Mouse (Mus musculus) WW6 (cell line): ENCODE measurements around the gene Mapk8ip1.

Experiments used
- DNase-seq: peaks from one replicate; pipeline ENCODE4 v3.0.0-alpha.2; 2013; ENCODE audit warnings: low read depth, low spot score

Mapk8ip1 gene

GRCm38 (mm10) chr2:92401091-92401561, at the start of gene Mapk8ip1:
Gene Mapk8ip1 (minus strand): TSS chr2:92401263.
- no peak for DNase-seq

DNA sequence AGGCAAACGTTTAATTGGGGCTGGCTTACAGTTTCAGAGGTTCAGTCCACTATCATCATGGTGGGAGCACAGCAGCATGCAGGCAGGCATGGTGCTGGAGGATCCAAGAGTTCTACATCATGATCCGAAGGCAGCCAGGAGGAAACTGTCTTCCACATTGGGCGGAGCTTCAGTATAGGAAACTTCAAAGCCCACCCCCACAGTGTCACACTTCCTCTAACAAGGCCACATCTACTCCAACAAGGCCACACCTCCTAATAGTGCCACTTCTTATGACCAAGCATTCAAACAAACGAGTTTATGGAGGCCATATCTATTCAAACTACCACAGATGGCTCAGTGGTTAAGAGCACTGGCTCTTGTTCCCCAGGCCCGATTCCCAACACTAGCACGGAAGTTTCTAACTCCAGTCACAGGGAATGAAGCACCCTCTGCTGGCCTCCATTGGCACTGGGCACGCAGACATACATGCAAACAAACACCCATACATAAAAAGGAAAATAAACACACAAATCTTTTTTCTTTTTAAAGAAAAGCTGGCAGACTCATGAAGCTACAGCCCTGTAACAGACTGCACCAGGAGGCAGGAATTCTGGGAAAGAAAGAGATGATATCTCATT, 46.2 kb upstream of the Mapk8ip1 start:
- no peak for DNase-seq

GRCm38 (mm10) chr2:92446656-92447055, 45.6 kb upstream of the Mapk8ip1 start:
- DNase-seq, result no peak

- DNase-seq, result no peak
These were observed 44.8 kb upstream of the Mapk8ip1 start for GRCm38 (mm10) chr2:92445890-92446289.

- no peak for DNase-seq
These were observed 43.3 kb upstream of the Mapk8ip1 start for GRCm38 (mm10) chr2:92444376-92444775.

DNA sequence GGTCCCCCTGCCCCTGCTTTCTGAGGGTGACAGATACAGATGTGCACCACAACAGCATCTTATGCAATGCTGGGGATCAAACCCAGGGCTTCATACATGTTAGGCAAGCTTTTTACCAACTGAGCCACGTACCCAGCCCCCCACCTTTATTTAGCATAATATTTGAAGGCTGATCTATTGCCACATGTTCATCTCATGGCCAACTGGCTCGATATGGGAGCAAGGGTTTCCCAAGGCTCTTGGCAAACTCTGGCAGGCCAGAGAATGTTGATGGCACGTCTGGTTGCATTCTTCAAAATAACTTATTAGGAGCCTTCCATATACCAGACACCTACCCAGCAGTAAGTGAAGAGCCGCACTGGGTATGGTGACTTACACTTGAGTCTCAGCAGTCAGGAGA, 42.2 kb upstream of the Mapk8ip1 start:
- DNase-seq, result no peak

- DNase-seq, result no peak
These were observed 41.4 kb upstream of the Mapk8ip1 start for GRCm38 (mm10) chr2:92442419-92443001.

GRCm38 (mm10) chr2:92440432-92440831, 39.4 kb upstream of the Mapk8ip1 start:
- no peak for DNase-seq

DNA sequence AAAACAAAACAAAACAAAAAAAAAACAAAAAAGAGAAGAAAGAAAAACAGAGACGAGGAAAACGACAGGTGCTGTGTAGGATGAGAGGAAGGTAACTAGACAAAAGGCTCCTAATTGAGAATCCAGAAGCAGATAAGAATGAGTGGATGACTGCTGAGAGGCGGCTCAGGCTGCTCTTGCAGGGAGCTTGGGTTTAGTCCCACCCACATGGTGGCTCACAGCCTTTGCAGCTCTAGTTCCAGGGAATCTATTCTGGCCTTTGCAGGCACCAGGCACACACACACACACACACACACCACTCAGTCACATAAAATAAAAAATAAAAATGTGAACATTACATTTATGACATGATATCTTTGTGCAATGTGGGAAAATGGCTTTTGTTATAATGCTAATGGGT, 37.5 kb upstream of the Mapk8ip1 start:
- no peak for DNase-seq

- DNase-seq, result peak; percentile 70
These were observed 36.8 kb upstream of the Mapk8ip1 start for GRCm38 (mm10) chr2:92437875-92438274.

DNA sequence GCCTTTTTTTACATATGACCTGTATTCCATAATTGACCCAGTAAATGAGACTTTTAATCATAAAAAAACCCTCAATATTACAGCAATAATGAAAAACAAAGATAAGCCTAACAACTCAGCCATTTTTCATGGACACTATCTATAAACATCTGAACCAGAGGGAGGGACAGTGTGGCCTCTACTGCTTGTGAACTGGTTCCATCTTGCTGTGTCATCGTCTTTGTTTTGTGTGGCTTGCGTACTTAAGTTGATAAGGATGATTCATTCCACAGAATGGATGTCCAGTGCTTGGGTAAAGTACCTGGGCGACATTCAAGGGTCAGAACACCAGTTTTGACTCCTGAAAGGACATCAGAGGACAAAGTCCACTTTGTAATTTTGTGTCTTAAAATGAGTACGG, 36.3 kb upstream of the Mapk8ip1 start:
- DNase-seq, result no peak

DNA sequence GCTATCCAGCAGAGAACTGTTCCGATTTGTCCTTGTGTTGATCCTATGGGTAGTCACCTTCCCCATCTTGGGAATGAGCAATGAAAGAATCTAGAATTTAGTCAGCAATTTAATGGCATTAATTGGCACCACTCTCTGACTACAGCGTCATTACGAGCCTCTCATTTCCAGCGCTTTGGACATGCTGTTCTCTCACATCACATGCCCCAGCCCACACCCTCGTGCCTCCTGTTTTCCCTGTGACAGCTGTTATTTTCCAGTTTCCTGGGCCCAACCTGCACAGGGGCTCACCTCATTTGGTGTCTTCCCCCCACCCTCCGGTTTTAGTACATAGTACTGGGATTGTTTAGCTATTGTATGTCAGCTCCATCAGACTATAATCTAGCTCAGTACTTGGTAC, 34.0 kb upstream of the Mapk8ip1 start:
- DNase-seq, result no peak

DNA sequence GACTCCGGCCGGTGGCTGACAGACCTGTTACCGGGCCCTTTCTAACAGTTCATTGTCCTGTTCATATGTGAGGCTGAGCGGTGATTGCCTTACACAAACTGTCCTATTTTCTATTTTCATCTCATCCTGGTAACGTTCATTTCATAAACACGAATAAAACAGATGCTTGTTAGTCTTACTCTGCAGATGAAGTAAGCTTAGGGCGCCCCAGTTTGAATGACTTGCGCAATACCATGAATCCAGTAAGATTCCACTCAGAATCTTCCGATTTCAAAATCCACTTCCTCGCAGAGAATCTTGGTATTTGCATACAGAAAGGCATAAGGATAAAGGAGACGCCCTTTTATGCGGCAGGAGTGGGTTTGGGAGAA, 33.3 kb upstream of the Mapk8ip1 start:
- DNase-seq, result no peak

- peak; percentile 94 for DNase-seq
These were observed 32.7 kb upstream of the Mapk8ip1 start, which contains the start of gene Cry2 for GRCm38 (mm10) chr2:92433578-92434374. Gene Cry2 (minus strand): TSS chr2:92434043.

GRCm38 (mm10) chr2:92432299-92433295, 31.5 kb upstream of the Mapk8ip1 start:
- DNase-seq, result no peak

- DNase-seq, result no peak
These were observed 30.6 kb upstream of the Mapk8ip1 start for GRCm38 (mm10) chr2:92431611-92432179.

DNA sequence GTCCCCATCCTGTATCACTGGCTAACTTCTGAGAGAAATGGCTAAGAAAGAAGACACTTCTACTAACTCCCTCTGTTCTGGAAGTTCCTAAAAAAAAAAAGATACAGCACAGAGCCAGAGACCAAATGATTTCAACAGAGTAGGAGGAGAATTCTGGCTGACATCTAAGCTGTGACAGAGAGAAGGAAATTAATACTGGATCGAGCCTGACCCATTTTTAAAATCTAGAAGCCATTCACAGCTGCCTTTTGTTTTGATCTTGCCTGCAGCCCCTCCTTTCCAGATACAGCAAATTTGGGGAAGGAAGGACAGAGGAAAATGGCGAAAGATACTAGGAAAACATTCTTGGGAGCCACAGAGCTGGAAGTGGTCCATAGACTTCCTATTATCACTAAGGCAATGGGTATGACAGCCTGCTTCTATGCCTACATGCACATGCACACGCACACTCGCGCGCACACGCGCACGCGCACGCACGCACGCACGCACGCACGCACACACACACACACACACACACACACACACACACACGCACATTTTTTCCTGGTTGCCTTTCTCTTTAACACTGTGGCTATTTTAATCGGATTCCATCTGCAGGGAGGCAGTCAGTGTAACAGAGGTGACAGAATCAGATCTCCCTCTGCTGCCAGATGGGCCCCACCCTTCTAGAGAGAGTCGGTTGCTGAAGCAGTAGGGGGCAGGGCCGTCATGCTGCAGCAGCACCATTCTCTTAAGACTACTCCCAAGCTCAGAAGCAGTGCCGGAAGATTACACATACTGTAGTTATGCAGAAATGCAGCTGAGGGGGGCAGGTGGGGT, 29.9 kb upstream of the Mapk8ip1 start:
- DNase-seq, result no peak

GRCm38 (mm10) chr2:92430089-92430488, 29.0 kb upstream of the Mapk8ip1 start:
- no peak for DNase-seq

DNA sequence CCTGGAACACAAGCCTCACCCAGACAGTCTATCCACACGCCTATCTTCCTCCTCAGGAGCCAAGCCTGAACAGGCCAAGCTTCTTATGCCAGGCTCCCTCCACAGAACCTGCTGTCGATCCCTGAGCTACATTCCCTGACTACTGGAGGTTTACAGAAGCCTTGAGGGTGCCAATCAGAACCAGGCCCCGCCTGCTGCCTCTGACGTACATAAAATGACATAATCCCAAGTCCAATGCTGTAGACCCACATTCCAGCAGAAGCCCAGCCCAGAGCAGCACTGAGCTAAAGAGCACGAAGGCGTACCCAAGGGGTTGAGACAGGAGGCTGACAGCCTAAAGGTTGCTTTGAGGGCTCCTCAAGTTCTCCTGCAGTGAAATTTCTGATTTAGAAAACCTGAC, 26.8 kb upstream of the Mapk8ip1 start:
- DNase-seq, result no peak

DNA sequence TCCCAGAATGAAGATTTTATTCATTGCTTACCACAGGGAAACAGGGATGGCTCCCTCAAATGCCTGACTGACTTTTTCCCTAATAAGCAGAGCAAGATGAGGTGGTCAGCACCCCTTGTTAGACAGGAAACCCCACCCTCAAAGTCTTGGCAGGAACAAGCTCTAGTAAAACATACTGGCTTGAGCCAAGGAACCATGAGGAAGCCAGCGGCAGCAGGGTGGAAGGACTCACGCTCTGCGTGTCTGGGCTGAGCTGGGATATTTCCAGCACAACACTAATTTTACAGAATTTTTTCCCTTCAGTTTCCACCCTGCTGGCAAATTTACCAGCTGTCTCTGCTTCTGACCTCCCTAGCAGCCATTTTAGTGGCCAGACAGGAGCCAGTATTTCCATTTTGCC, 25.4 kb upstream of the Mapk8ip1 start:
- no peak for DNase-seq
